Mouse (Mus musculus) hindbrain, embryonic 13.5 days (tissue): ENCODE measurements at regions not wholly inside any gene's neighbourhood (a gene's known extent, or its start where the extent isn't known, plus 50 kb on each side); places are given as distances from the start of the nearest gene placed in this dataset.

Experiments used
- ATAC-seq: fragments of 200-750 bp; cut with Nextera tagmentation; 2 replicates; pipeline ENCODE4 v1.8.0; 2017; ENCODE audit warnings: moderate TSS enrichment; ENCODE audit not compliant: low FRiP score
- H3K27ac ChIP-seq: fragments of 300-500 bp; sonication (generic); 2 replicates; pipeline ENCODE4 v1.5.1; 2015; ENCODE audit warnings: inconsistent platforms, mild to moderate bottlenecking, moderate library complexity
- H3K27me3 ChIP-seq: fragments of 300-500 bp; sonication (generic); 2 replicates; pipeline ENCODE4 v1.6.1; 2015; ENCODE audit warnings: mild to moderate bottlenecking, inconsistent platforms
- H3K36me3 ChIP-seq: fragments of 300-500 bp; sonication (generic); 2 replicates; pipeline ENCODE4 v1.6.1; 2015; ENCODE audit warnings: mild to moderate bottlenecking, inconsistent platforms
- H3K4me1 ChIP-seq: fragments of 300-500 bp; sonication (generic); replicated peaks from 2 replicates; pipeline ENCODE4 v1.6.1; 2015; ENCODE audit warnings: inconsistent platforms
- H3K4me2 ChIP-seq: fragments of 300-500 bp; sonication (generic); 2 replicates; pipeline ENCODE4 v1.6.1; 2015; ENCODE audit warnings: inconsistent platforms, mild to moderate bottlenecking, moderate library complexity
- H3K4me3 ChIP-seq: fragments of 300-500 bp; sonication (generic); 2 replicates; pipeline ENCODE4 v1.5.1; 2015; ENCODE audit warnings: mild to moderate bottlenecking, inconsistent platforms
- H3K9ac ChIP-seq: fragments of 300-500 bp; sonication (generic); 2 replicates; pipeline ENCODE4 v1.6.1; 2015; ENCODE audit warnings: mild to moderate bottlenecking, inconsistent platforms
- H3K9me3 ChIP-seq: fragments of 300-500 bp; sonication (generic); 2 replicates; pipeline ENCODE4 v1.6.1; 2016; ENCODE audit warnings: inconsistent platforms
- WGBS: fragments of 180-500 bp; shearing (Covaris S2); methylation state at CpG from one replicate; pipeline ENCODE4 v1.1.7; 2015; 5-methylcytosine and 5-hydroxymethylcytosine counted together

- H3K9ac ChIP-seq, result no peak overlapping the region
- ATAC-seq, result no peak
- no peak overlapping the region for H3K4me3 ChIP-seq
- H3K4me1 ChIP-seq, result peaks cover 6% of the 10 kb centered on the region; the same call in 1 of the 2 replicates
- no peaks in the 10 kb centered on the region for H3K27me3 ChIP-seq
- no peak overlapping the region for H3K27ac ChIP-seq
- WGBS, result 38% methylated on average over 8 of the region's 8 CpGs
- no peak overlapping the region for H3K4me2 ChIP-seq
- H3K9me3 ChIP-seq, result no peaks in the 10 kb centered on the region
- no peaks in the 10 kb centered on the region for H3K36me3 ChIP-seq
Observed at GRCm38 (mm10) chr6:111621684-111622480, 651.7 kb upstream of the Lmcd1 start.

- H3K27ac ChIP-seq, result no peak overlapping the region
- H3K36me3 ChIP-seq, result no peaks in the 10 kb centered on the region
- H3K9ac ChIP-seq, result no peak overlapping the region
- 0 out of 2 replicates have a peak, but pooled peaks have one; percentile 59 for ATAC-seq
- no peaks in the 10 kb centered on the region for H3K27me3 ChIP-seq
- WGBS, result 38% methylated on average over 7 of the region's 7 CpGs
- H3K9me3 ChIP-seq, result no peaks in the 10 kb centered on the region
- peaks cover 6% of the 10 kb centered on the region; the same call in 1 of the 2 replicates for H3K4me1 ChIP-seq
- H3K4me2 ChIP-seq, result no peak overlapping the region
- H3K4me3 ChIP-seq, result no peak overlapping the region
Observed at GRCm38 (mm10) chr6:111622481-111623139, 650.9 kb upstream of the Lmcd1 start.

- H3K4me1 ChIP-seq, result peaks cover 6% of the 10 kb centered on the region; the same call in 1 of the 2 replicates
- 83% methylated on average over 4 of the region's 4 CpGs for WGBS
- H3K36me3 ChIP-seq, result no peaks in the 10 kb centered on the region
- no peaks in the 10 kb centered on the region for H3K27me3 ChIP-seq
- no peak overlapping the region for H3K27ac ChIP-seq
- no peaks in the 10 kb centered on the region for H3K9me3 ChIP-seq
- H3K4me2 ChIP-seq, result no peak overlapping the region
- no peak overlapping the region for H3K9ac ChIP-seq
- H3K4me3 ChIP-seq, result no peak overlapping the region
- ATAC-seq, result no peak
Observed at GRCm38 (mm10) chr6:111623140-111623497, 650.4 kb upstream of the Lmcd1 start.

GRCm38 (mm10) chr6:111625501-111625900 is 648.1 kb upstream of the Lmcd1 start:
- no peak for ATAC-seq
- Histone ChIP-seq H3K27me3 (no peaks in the 10 kb centered on the region), H3K9me3 (no peaks in the 10 kb centered on the region), H3K4me3 (no peak overlapping the region), H3K4me2 (no peak overlapping the region), H3K9ac (no peak overlapping the region), H3K27ac (no peak overlapping the region), H3K36me3 (no peaks in the 10 kb centered on the region), H3K4me1 (peaks cover 6% of the 10 kb centered on the region; the same call in 1 of the 2 replicates)

- no peak overlapping the region for H3K4me3 ChIP-seq
- 96% methylated on average over 3 of the region's 3 CpGs for WGBS
- ATAC-seq, result no peak
- no peak overlapping the region for H3K9ac ChIP-seq
- H3K36me3 ChIP-seq, result no peaks in the 10 kb centered on the region
- H3K27ac ChIP-seq, result no peak overlapping the region
- no peak overlapping the region for H3K4me2 ChIP-seq
- H3K9me3 ChIP-seq, result no peaks in the 10 kb centered on the region
- H3K4me1 ChIP-seq, result no peaks in the 10 kb centered on the region
- no peaks in the 10 kb centered on the region for H3K27me3 ChIP-seq
Observed at GRCm38 (mm10) chr6:111652736-111653135, 620.8 kb upstream of the Lmcd1 start.

- WGBS, result 73% methylated on average over 2 of the region's 2 CpGs
Observed at GRCm38 (mm10) chr6:111659957-111660356, 613.6 kb upstream of the Lmcd1 start.

GRCm38 (mm10) chr6:111664603-111665002 is 609.0 kb upstream of the Lmcd1 start:
- Histone ChIP-seq H3K36me3 (no peaks in the 10 kb centered on the region), H3K27me3 (no peaks in the 10 kb centered on the region), H3K4me1 (no peaks in the 10 kb centered on the region), H3K9me3 (no peaks in the 10 kb centered on the region), H3K4me3 (no peak overlapping the region), H3K4me2 (no peak overlapping the region), H3K27ac (no peak overlapping the region), H3K9ac (no peak overlapping the region)
- ATAC-seq, result no peak

More at GRCm38 (mm10) chr6:111659957-111660356, 613.6 kb upstream of the Lmcd1 start:
- no peaks in the 10 kb centered on the region for H3K27me3 ChIP-seq
- no peak overlapping the region for H3K9ac ChIP-seq
- H3K27ac ChIP-seq, result no peak overlapping the region
- H3K4me1 ChIP-seq, result no peaks in the 10 kb centered on the region
- H3K9me3 ChIP-seq, result no peaks in the 10 kb centered on the region
- H3K4me3 ChIP-seq, result no peak overlapping the region
- ATAC-seq, result no peak
- H3K4me2 ChIP-seq, result no peak overlapping the region
- H3K36me3 ChIP-seq, result no peaks in the 10 kb centered on the region

- Histone ChIP-seq H3K36me3 (no peaks in the 10 kb centered on the region), H3K9me3 (no peaks in the 10 kb centered on the region; the same call in 1 of the 2 replicates)
- ATAC-seq, result no peak
Observed at GRCm38 (mm10) chr6:111684911-111685310, 588.6 kb upstream of the Lmcd1 start.

GRCm38 (mm10) chr6:111702864-111703263 is 570.7 kb upstream of the Lmcd1 start:
- H3K4me2 ChIP-seq, result no peak overlapping the region
- no peaks in the 10 kb centered on the region for H3K27me3 ChIP-seq
- no peaks in the 10 kb centered on the region for H3K36me3 ChIP-seq
- H3K27ac ChIP-seq, result no peak overlapping the region
- 89% methylated on average over 1 of the region's 1 CpGs for WGBS
- H3K9ac ChIP-seq, result no peak overlapping the region
- H3K4me1 ChIP-seq, result no peaks in the 10 kb centered on the region
- no peak for ATAC-seq
- H3K9me3 ChIP-seq, result no peaks in the 10 kb centered on the region
- no peak overlapping the region for H3K4me3 ChIP-seq

More at GRCm38 (mm10) chr6:111684911-111685310, 588.6 kb upstream of the Lmcd1 start:
- Histone ChIP-seq H3K4me3 (no peak overlapping the region), H3K4me1 (no peaks in the 10 kb centered on the region), H3K27me3 (no peaks in the 10 kb centered on the region), H3K4me2 (no peak overlapping the region), H3K27ac (no peak overlapping the region), H3K9ac (no peak overlapping the region)
- WGBS, result 78% methylated on average over 2 of the region's 2 CpGs

- ATAC-seq, result no peak
- Histone ChIP-seq H3K27ac (no peak overlapping the region), H3K4me3 (no peak overlapping the region), H3K36me3 (no peaks in the 10 kb centered on the region), H3K9ac (no peak overlapping the region), H3K27me3 (no peaks in the 10 kb centered on the region), H3K4me2 (no peak overlapping the region), H3K4me1 (no peaks in the 10 kb centered on the region), H3K9me3 (no peaks in the 10 kb centered on the region)
- 76% methylated on average over 1 of the region's 1 CpGs for WGBS
Observed at GRCm38 (mm10) chr6:111708277-111708676, 565.3 kb upstream of the Lmcd1 start.

- Histone ChIP-seq H3K9me3 (no peaks in the 10 kb centered on the region), H3K36me3 (no peaks in the 10 kb centered on the region), H3K4me3 (no peak overlapping the region), H3K27ac (no peak overlapping the region), H3K4me2 (no peak overlapping the region), H3K4me1 (no peaks in the 10 kb centered on the region), H3K27me3 (no peaks in the 10 kb centered on the region), H3K9ac (no peak overlapping the region)
- ATAC-seq, result no peak
Observed at GRCm38 (mm10) chr6:111725969-111726368, 547.6 kb upstream of the Lmcd1 start.

- no peak overlapping the region for H3K4me2 ChIP-seq
- ATAC-seq, result no peak
- no peaks in the 10 kb centered on the region for H3K4me1 ChIP-seq
Observed at GRCm38 (mm10) chr6:111730381-111730780, 543.2 kb upstream of the Lmcd1 start.

GRCm38 (mm10) chr6:111733926-111734325 is 539.6 kb upstream of the Lmcd1 start:
- Histone ChIP-seq H3K36me3 (no peaks in the 10 kb centered on the region), H3K4me2 (no peak overlapping the region), H3K9me3 (no peaks in the 10 kb centered on the region), H3K27me3 (no peaks in the 10 kb centered on the region), H3K4me1 (no peaks in the 10 kb centered on the region), H3K9ac (no peak overlapping the region), H3K27ac (no peak overlapping the region), H3K4me3 (no peak overlapping the region)
- WGBS, result 88% methylated on average over 3 of the region's 3 CpGs
- ATAC-seq, result no peak

More at GRCm38 (mm10) chr6:111730381-111730780, 543.2 kb upstream of the Lmcd1 start:
- H3K9ac ChIP-seq, result no peak overlapping the region
- no peaks in the 10 kb centered on the region for H3K9me3 ChIP-seq
- no peaks in the 10 kb centered on the region for H3K36me3 ChIP-seq
- H3K4me3 ChIP-seq, result no peak overlapping the region
- no peak overlapping the region for H3K27ac ChIP-seq
- H3K27me3 ChIP-seq, result no peaks in the 10 kb centered on the region
